Mouse (Mus musculus) heart, embryonic 10.5 days (tissue): ENCODE measurements at regions not wholly inside any gene's neighbourhood (a gene's known extent, or its start where the extent isn't known, plus 50 kb on each side); places are given as distances from the start of the nearest gene placed in this dataset.
A peak's percentile ranks its signal among the peaks of the same experiment; 100 is the strongest.

ENCODE experiments used
- DNase-seq: peaks from one replicate; pipeline ENCODE4 v3.0.0-alpha.2; 2017; ENCODE audit warnings: low spot score
- H3K27ac ChIP-seq: fragments of 300-500 bp; sonication (generic); 2 replicates; pipeline ENCODE4 v1.5.1; 2016; ENCODE audit warnings: mild to moderate bottlenecking
- H3K27me3 ChIP-seq: fragments of 300-500 bp; sonication (generic); 2 replicates; pipeline ENCODE4 v1.6.1; 2016; ENCODE audit warnings: mild to moderate bottlenecking; ENCODE audit not compliant: poor library complexity, insufficient read depth, severe bottlenecking
- H3K36me3 ChIP-seq: fragments of 300-500 bp; sonication (generic); 2 replicates; pipeline ENCODE4 v1.6.1; 2016; ENCODE audit warnings: mild to moderate bottlenecking, moderate library complexity
- H3K4me1 ChIP-seq: fragments of 300-500 bp; sonication (generic); 2 replicates; pipeline ENCODE4 v1.6.1; 2016; ENCODE audit warnings: mild to moderate bottlenecking
- H3K4me3 ChIP-seq: fragments of 300-500 bp; sonication (generic); 2 replicates; pipeline ENCODE4 v1.5.1; 2016; ENCODE audit warnings: mild to moderate bottlenecking, moderate library complexity
- H3K9me3 ChIP-seq: fragments of 300-500 bp; sonication (generic); 2 replicates; pipeline ENCODE4 v1.6.1; 2016; ENCODE audit warnings: mild to moderate bottlenecking, moderate library complexity
- WGBS: fragments of 180-500 bp; shearing (Covaris S2); methylation state at CpG from one replicate; pipeline ENCODE4 v1.1.7; 2016; 5-methylcytosine and 5-hydroxymethylcytosine counted together

GRCm38 (mm10) chr12:69101965-69102364 lies 57.0 kb downstream of the Rps29 start:
- Histone ChIP-seq H3K36me3 (no peaks in the 10 kb centered on the region), H3K27me3 (no peaks in the 10 kb centered on the region), H3K4me1 (no peaks in the 10 kb centered on the region), H3K4me3 (no peak overlapping the region), H3K9me3 (no peaks in the 10 kb centered on the region), H3K27ac (no peak overlapping the region)
- WGBS: 72% methylated on average over 3 of the region's 3 CpGs
- no peak for DNase-seq

DNA sequence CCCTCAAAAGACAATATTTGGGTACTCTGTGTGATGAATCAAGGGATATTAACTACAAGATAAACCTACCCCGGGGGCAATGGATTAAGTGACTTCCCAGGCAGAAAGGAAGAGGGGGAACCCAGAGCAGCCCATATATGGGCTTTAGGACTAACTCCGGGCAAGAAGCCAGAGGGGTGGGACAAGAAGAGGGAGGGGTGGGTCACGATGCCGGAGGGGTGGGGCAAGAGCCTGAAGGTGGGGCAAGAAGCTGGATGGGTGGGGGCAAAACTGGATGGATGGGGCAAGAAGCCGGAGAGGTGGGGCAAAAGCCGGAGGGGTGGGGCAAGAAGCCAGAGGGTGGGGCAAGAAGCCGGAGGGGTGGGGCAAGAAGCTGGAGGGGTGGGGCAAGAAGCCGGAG lies 64.1 kb downstream of the Rps29 start:
- DNase-seq: no peak
- 80% methylated on average over 8 of the region's 8 CpGs for WGBS
- Histone ChIP-seq H3K36me3 (no peaks in the 10 kb centered on the region), H3K4me1 (no peaks in the 10 kb centered on the region), H3K4me3 (no peak overlapping the region), H3K9me3 (no peaks in the 10 kb centered on the region), H3K27me3 (no peaks in the 10 kb centered on the region), H3K27ac (no peak overlapping the region)

- WGBS: 62% methylated on average over 13 of the region's 13 CpGs
- Histone ChIP-seq H3K36me3 (no peaks in the 10 kb centered on the region), H3K4me3 (no peak overlapping the region), H3K27me3 (no peaks in the 10 kb centered on the region), H3K27ac (no peak overlapping the region), H3K9me3 (no peaks in the 10 kb centered on the region), H3K4me1 (no peaks in the 10 kb centered on the region)
- no peak for DNase-seq
These were observed 65.8 kb downstream of the Rps29 start for GRCm38 (mm10) chr12:69093073-69093797.

- H3K27ac ChIP-seq: no peak overlapping the region
- WGBS: 55% methylated on average over 9 of the region's 9 CpGs
- H3K4me1 ChIP-seq: 0 out of 2 replicates have a peak, but pooled peaks cover 2% of the 10 kb centered on the region
- H3K4me3 ChIP-seq: no peak overlapping the region
- DNase-seq: no peak
- H3K36me3 ChIP-seq: no peaks in the 10 kb centered on the region
- peaks cover 17% of the 10 kb centered on the region for H3K27me3 ChIP-seq
- no peaks in the 10 kb centered on the region for H3K9me3 ChIP-seq
These were observed 70.9 kb downstream of the Rps29 start for GRCm38 (mm10) chr12:69087928-69088609.

- Histone ChIP-seq H3K4me1 (0 out of 2 replicates have a peak, but pooled peaks cover 7% of the 10 kb centered on the region), H3K9me3 (no peaks in the 10 kb centered on the region), H3K27ac (no peak overlapping the region), H3K27me3 (peaks cover 17% of the 10 kb centered on the region), H3K4me3 (peak overlapping the region; percentile 31; the same call in 1 of the 2 replicates), H3K36me3 (no peaks in the 10 kb centered on the region)
- 34% methylated on average over 19 of the region's 19 CpGs for WGBS
- no peak for DNase-seq
These were observed 73.3 kb downstream of the Rps29 start for GRCm38 (mm10) chr12:69085522-69086179.

DNA sequence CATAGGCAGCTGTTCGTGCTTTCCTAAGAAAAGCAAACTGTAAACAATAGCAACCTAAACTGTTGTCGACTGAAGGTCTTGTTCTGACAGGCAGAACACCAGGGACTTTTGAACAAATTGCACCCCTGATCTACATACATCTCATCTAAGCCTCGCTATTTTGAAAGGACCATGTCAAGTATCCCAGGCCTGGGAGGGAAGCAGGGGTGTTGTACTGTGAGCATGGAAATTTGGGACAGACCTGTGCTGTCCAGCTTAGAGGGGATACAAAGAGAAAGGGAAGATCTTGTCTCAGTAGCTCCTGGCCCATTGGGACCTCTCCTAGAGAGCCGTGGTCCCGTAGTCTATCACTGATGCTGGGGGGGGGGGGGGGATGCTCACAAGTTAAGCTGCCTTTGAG lies 74.3 kb downstream of the Rps29 start:
- no peak overlapping the region for H3K27ac ChIP-seq
- H3K36me3 ChIP-seq: no peaks in the 10 kb centered on the region
- 74% methylated on average over 5 of the region's 5 CpGs for WGBS
- H3K4me3 ChIP-seq: no peak overlapping the region
- no peak for DNase-seq
- H3K4me1 ChIP-seq: 0 out of 2 replicates have a peak, but pooled peaks cover 7% of the 10 kb centered on the region
- peaks cover 17% of the 10 kb centered on the region for H3K27me3 ChIP-seq
- H3K9me3 ChIP-seq: no peaks in the 10 kb centered on the region

DNA sequence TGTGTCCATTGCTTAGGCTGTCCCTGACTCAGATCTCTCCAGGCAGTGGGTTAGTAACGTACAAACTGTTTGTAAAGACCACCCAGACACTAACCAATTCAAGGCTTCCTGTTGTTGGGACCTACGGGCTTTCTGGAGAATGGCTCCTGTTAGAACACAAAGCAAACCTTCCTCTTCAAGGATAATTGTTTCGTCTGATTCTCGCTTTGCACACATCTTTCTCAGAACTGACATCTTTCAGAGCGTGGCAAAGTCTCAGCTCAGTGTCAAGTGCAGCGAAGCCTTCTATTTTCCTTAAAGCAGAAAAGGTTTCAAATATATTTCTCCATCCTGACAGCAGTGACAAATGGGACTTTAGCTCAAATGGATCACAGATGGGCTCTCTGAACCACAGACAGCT lies 76.9 kb downstream of the Rps29 start:
- H3K4me3 ChIP-seq: no peak overlapping the region
- peaks cover 17% of the 10 kb centered on the region for H3K27me3 ChIP-seq
- no peak for DNase-seq
- H3K27ac ChIP-seq: no peak overlapping the region
- 55% methylated on average over 6 of the region's 6 CpGs for WGBS
- no peaks in the 10 kb centered on the region for H3K9me3 ChIP-seq
- H3K4me1 ChIP-seq: 0 out of 2 replicates have a peak, but pooled peaks cover 7% of the 10 kb centered on the region
- no peaks in the 10 kb centered on the region for H3K36me3 ChIP-seq

DNA sequence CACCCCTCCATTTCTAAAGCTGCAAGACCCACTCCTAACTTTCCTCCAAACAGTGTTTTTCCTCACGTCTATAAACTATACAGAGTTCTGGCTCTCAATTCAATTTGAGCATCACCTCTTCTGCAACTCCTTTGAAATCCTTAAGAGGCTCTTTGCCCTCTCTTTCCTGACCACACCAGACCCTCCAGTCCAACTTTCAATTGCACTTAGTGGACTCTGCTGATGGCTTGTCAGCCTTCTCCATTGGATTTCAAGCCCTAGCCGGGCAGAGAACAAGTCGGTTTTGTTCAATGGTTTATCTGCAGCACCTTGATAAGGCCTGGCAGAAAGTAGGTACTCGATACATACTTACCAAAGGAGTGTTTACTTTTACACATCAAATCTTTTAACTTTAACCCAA lies 119.4 kb downstream of the Rps29 start:
- 69% methylated on average over 4 of the region's 4 CpGs for WGBS
- DNase-seq: no peak

GRCm38 (mm10) chr12:69023594-69023993 lies 135.4 kb downstream of the Rps29 start:
- Histone ChIP-seq H3K27ac (peak overlapping the region; percentile 70; the same call in 1 of the 2 replicates), H3K4me3 (peak overlapping the region; percentile 37; the same call in 1 of the 2 replicates), H3K27me3 (no peaks in the 10 kb centered on the region), H3K4me1 (no peaks in the 10 kb centered on the region), H3K9me3 (no peaks in the 10 kb centered on the region), H3K36me3 (no peaks in the 10 kb centered on the region)
- no peak for DNase-seq
- WGBS: 40% methylated on average over 17 of the region's 17 CpGs

More for the DNA sequence above, 119.4 kb downstream of the Rps29 start:
- no peaks in the 10 kb centered on the region for H3K36me3 ChIP-seq
- no peaks in the 10 kb centered on the region for H3K4me1 ChIP-seq
- H3K27me3 ChIP-seq: no peaks in the 10 kb centered on the region
- H3K27ac ChIP-seq: no peak overlapping the region
- H3K4me3 ChIP-seq: no peak overlapping the region
- no peaks in the 10 kb centered on the region for H3K9me3 ChIP-seq

DNA sequence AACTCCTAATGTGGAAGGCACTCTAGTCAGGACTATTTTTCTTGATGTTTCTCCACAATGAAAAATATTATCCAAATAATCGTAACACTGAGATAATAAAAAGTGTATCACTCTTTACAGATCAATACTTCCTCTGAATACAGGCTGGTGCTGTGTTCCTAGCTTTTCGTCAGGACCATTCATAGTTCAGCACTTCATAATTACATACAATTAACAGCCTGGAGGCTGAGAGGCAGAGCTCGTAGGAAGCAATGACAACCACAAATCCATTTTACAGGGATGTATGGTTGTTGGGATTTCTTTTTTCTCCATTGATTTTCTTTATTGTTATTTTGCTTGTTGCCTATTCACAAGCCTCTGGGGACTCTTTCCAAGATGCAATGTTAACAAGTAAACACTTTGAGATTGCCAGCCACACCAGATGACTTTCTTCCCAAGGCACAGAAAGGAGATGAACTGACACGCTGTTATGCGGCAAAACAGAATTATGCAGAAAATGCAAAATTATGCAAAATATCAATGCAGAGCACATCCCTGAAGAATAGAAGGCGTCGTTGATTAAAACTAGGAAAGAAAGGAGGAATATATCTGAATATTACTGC lies 142.2 kb downstream of the Rps29 start:
- DNase-seq: no peak
- no peaks in the 10 kb centered on the region for H3K4me1 ChIP-seq
- 0 out of 2 replicates have a peak, but pooled peaks cover 6% of the 10 kb centered on the region for H3K9me3 ChIP-seq
- no peak overlapping the region for H3K27ac ChIP-seq
- H3K36me3 ChIP-seq: no peaks in the 10 kb centered on the region
- WGBS: 91% methylated on average over 7 of the region's 7 CpGs
- H3K27me3 ChIP-seq: no peaks in the 10 kb centered on the region
- H3K4me3 ChIP-seq: no peak overlapping the region

DNA sequence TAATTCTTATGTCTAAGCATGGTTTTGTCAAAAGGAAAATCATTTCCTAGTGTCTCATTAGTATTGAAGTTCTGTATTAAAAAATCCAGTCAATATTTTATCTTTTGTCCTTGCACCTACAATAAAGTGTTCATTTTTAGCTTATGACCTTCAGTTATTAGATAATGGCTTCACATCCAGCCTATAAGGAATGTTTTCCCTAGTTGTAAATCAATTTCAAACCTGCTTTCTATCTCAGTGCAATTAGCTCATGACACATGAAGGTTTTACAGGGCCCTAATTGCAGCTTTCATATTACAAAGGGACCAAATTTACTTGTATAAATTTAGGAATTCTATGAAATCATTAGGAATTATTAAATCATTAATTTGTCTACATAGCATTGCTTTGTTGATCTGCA lies 153.8 kb downstream of the Rps29 start:
- no peak overlapping the region for H3K4me3 ChIP-seq
- no peak overlapping the region for H3K27ac ChIP-seq
- H3K4me1 ChIP-seq: no peaks in the 10 kb centered on the region
- H3K27me3 ChIP-seq: no peaks in the 10 kb centered on the region
- no peaks in the 10 kb centered on the region for H3K9me3 ChIP-seq
- no peak for DNase-seq
- no peaks in the 10 kb centered on the region for H3K36me3 ChIP-seq

DNA sequence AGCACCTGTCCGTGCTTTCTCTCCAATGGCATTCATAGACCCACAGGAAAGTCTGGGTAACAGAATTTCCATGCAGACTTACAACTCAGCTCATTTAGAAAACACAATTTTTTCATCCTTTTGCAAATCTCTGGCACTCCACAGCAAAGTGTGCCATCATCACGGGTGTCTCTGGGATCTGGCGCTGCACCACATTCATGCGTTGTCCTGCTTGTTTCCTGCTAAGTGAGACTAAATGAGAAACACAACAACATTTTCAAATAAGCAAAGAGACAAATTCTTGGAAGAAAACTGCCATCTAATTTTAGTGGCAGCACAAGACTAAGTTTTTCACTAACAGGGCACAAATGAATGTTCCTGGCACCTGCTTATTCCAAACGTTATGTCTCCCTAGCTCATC lies 156.9 kb downstream of the Rps29 start:
- Histone ChIP-seq H3K4me1 (no peaks in the 10 kb centered on the region), H3K27me3 (no peaks in the 10 kb centered on the region), H3K36me3 (no peaks in the 10 kb centered on the region), H3K27ac (no peak overlapping the region), H3K4me3 (no peak overlapping the region), H3K9me3 (no peaks in the 10 kb centered on the region)
- DNase-seq: no peak
- 81% methylated on average over 5 of the region's 5 CpGs for WGBS

DNA sequence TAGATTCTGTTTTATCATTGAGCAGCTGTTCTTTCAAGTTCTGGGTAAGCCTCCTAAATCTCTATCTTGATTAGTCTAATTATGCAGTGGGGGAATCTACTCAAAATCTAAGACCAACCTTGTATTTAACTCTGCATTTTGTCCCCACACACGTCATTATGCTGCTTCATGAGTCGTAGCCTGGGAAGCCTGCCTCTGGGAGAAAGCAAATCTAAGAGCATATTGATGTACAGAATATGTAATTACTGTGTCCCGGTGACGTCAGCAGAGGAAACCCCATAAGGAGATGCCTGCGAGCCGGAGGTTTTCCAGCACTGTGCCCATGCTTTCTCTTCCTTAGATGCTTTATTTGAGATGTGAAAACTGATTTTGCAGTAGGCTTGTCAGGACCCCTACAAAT lies 161.7 kb downstream of the Rps29 start:
- no peaks in the 10 kb centered on the region for H3K27me3 ChIP-seq
- 80% methylated on average over 6 of the region's 6 CpGs for WGBS
- no peak for DNase-seq

More for the DNA sequence above, 161.7 kb downstream of the Rps29 start:
- no peak overlapping the region for H3K4me3 ChIP-seq
- H3K36me3 ChIP-seq: no peaks in the 10 kb centered on the region
- no peaks in the 10 kb centered on the region for H3K4me1 ChIP-seq
- no peaks in the 10 kb centered on the region for H3K9me3 ChIP-seq
- H3K27ac ChIP-seq: no peak overlapping the region
